Mouse (Mus musculus): ENCODE data around the gene Daam2. TPM values are rescaled to one million over a fixed set of nuclear protein-coding genes. Genes with fewer than 3 reads are reported as not detected.

Daam2 gene
- total and polyA plus RNA-seq, 3 experiments: 0.04 to 0.41 TPM; not detected in 1

DNA sequence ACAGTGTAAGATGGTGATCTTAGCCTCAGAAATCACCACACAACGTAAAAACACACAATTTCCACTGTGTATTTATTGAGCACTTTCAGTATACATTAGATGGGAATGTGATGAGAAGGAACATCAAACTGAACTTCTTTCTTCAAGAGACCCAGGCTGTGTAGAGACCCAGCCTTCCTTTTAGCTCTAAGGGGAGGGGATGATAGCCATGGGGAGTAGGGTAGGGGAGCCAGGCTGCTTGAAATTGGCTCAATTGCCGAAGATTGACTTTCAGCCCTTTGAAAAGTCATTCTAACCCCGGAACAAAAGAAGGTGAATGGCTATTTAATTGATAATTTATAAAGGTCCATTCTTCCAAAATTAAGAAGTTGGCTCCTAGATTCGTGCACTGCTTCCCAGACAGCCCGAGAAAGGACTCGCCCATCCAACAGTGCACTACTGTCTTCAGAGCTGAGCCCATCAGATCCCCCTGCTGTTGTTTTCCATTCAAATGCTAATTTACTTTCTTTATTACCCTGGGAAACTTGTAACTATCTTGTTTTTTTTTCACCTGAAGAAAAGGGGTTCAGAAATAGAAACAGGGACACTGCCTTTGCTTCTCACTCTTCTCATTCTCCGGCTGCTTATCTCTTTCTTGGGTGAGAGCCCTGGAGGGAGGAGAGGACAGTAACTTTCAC is 43.3 kb upstream of the Daam2 start:
- H3K9me3 ChIP-seq (replicated peaks; ENCODE audit: low read length): peaks cover 10% of the 10 kb centered on the region
- H3K79me2 ChIP-seq (replicated peaks; ENCODE audit: control insufficient read depth, extremely low read depth, insufficient read depth, poor library complexity, severe bottlenecking): no peaks in the 10 kb centered on the region
- H3K4me1 ChIP-seq (ENCODE audit: control insufficient read depth in 1 of 2, insufficient read depth in 2 of 2): no peaks in the 10 kb centered on the region
- no peak for DNase-seq (ENCODE audit: extremely low read depth)
- no peak overlapping the region for H3K9ac ChIP-seq (ENCODE audit: insufficient read depth, low read depth)
- no peak overlapping the region for H3K27ac ChIP-seq (ENCODE audit: insufficient read depth, low read depth)
- in situ Hi-C loops (cut with MboI; ENCODE audit: low pct_ligation_motif_present, low pct_unique_long_range_greater_than_20kb, low sequenced_read_pairs): no loop called here
- no peak overlapping the region for H3K4me2 ChIP-seq (ENCODE audit: insufficient read depth, low read depth, poor library complexity, severe bottlenecking)
- no peak overlapping the region for H3K4me3 ChIP-seq (replicated peaks in 1 of 3; ENCODE audit: low read depth in 2 of 3, low read length in 2 of 3, poor library complexity in 1 of 3)
- H3K27me3 ChIP-seq (replicated peaks): peaks cover 47% of the 10 kb centered on the region
- dilution Hi-C loops (cut with MboI; ENCODE audit: extremely low pct_ligation_motif_present, extremely low pct_unique_long_range_greater_than_20kb, low sequenced_read_pairs): no loop called here
- no peak for TF ChIP-seq ETS1 (conservative IDR thresholded peaks at IDR 0.05; ENCODE audit: low read depth, low read length)
- no peak for TF ChIP-seq TCF12 (IDR thresholded peaks at IDR 0.05; ENCODE audit: low read depth, low read length)
- no peak for TF ChIP-seq NELFE (IDR thresholded peaks at IDR 0.05; ENCODE audit: low read depth, low read length)
- no peak for TF ChIP-seq MAFK (IDR thresholded peaks at IDR 0.05; ENCODE audit: insufficient replicate concordance, low read length)
- no peak for TF ChIP-seq ZMIZ1 (IDR thresholded peaks at IDR 0.05; ENCODE audit: low read depth, low read length)
- no peak for TF ChIP-seq SIN3A (IDR thresholded peaks at IDR 0.05; ENCODE audit: low read length)
- no peaks in the 10 kb centered on the region for H3K36me3 ChIP-seq (replicated peaks in 1 of 2; ENCODE audit: control insufficient read depth in 1 of 2, insufficient read depth in 1 of 2, low read length in 1 of 2)

DNA sequence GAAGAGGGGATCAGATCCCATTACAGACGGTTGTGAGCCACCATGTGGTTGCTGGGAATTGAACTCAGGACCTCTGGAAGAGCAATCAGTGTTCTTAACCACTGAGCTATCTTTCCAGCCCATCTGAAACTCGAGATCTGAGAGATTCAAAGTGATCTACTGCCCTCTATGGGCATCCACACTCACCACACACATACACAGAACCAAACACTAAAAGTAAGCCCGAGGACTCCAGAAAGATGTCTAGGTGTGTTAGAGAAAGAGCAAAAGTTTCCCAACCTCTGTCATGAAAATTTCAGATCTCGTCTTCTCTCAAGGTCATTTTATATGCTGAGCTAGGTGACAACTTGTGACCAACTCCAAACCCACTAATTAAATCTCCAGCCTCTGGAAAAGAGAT is 41.3 kb upstream of the Daam2 start:
- DNase-seq (ENCODE audit: extremely low read depth): no peak
- Histone ChIP-seq H3K27ac (ENCODE audit: insufficient read depth, low read depth) (no peak overlapping the region), H3K9me3 (replicated peaks; ENCODE audit: low read length) (peaks cover 10% of the 10 kb centered on the region), H3K9ac (ENCODE audit: insufficient read depth, low read depth) (no peak overlapping the region), H3K4me1 (ENCODE audit: control insufficient read depth in 1 of 2, insufficient read depth in 2 of 2) (no peaks in the 10 kb centered on the region), H3K79me2 (replicated peaks; ENCODE audit: control insufficient read depth, extremely low read depth, insufficient read depth, poor library complexity, severe bottlenecking) (no peaks in the 10 kb centered on the region), H3K27me3 (replicated peaks) (peaks cover 42% of the 10 kb centered on the region), H3K36me3 (replicated peaks in 1 of 2; ENCODE audit: control insufficient read depth in 1 of 2, insufficient read depth in 1 of 2, low read length in 1 of 2) (no peaks in the 10 kb centered on the region), H3K4me2 (ENCODE audit: insufficient read depth, low read depth, poor library complexity, severe bottlenecking) (no peak overlapping the region), H3K4me3 (replicated peaks in 1 of 3; ENCODE audit: low read depth in 2 of 3, low read length in 2 of 3, poor library complexity in 1 of 3) (no peak overlapping the region)
- in situ Hi-C loops (cut with MboI; ENCODE audit: low pct_ligation_motif_present, low pct_unique_long_range_greater_than_20kb, low sequenced_read_pairs) (no loop called here), dilution Hi-C loops (cut with MboI; ENCODE audit: extremely low pct_ligation_motif_present, extremely low pct_unique_long_range_greater_than_20kb, low sequenced_read_pairs) (no loop called here)
- TF ChIP-seq CTCF (conservative IDR thresholded peaks at IDR 0.05 in 1 of 2, IDR thresholded peaks at IDR 0.05 in 1 of 2; ENCODE audit: low read depth in 2 of 2, low read length in 2 of 2) (0 out of 4 replicates have a peak, but pooled peaks of 1 of the 2 experiments have one; percentile 4), E2F4 (IDR thresholded peaks at IDR 0.05; ENCODE audit: insufficient replicate concordance, low read depth, low read length) (no peak)

DNA sequence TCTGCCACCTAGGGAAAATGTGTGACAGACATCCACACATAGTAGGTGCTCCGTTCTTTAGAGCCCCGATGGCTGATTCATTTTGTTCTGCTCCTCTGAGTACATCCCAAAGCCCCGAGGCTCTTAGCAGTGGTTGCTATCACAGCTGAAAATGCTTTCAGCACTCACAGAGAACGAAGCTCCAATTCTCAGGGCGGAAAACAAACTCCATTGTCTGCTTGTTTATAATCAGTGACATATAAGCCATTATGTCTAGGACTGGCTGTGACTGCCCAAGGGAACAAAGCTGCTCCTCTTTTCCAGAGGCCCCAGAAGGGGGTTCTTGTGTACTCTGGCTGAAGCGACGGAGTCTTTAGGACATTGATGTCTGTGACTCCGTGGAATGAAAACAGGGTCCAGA is 25.9 kb upstream of the Daam2 start:
- no peak overlapping the region for H3K4me2 ChIP-seq (ENCODE audit: insufficient read depth, low read depth, poor library complexity, severe bottlenecking)
- DNase-seq (ENCODE audit: extremely low read depth): no peak

More for the DNA sequence above, 25.9 kb upstream of the Daam2 start:
- no peak overlapping the region for H3K4me3 ChIP-seq (replicated peaks in 1 of 3; ENCODE audit: low read depth in 2 of 3, low read length in 2 of 3, poor library complexity in 1 of 3)
- H3K36me3 ChIP-seq (replicated peaks in 1 of 2; ENCODE audit: control insufficient read depth in 1 of 2, insufficient read depth in 1 of 2, low read length in 1 of 2): no peaks in the 10 kb centered on the region
- no peaks in the 10 kb centered on the region for H3K4me1 ChIP-seq (ENCODE audit: control insufficient read depth in 1 of 2, insufficient read depth in 2 of 2)
- no peak overlapping the region for H3K9ac ChIP-seq (ENCODE audit: insufficient read depth, low read depth)
- in situ Hi-C loops (cut with MboI; ENCODE audit: low pct_ligation_motif_present, low pct_unique_long_range_greater_than_20kb, low sequenced_read_pairs) (no loop called here), dilution Hi-C loops (cut with MboI; ENCODE audit: extremely low pct_ligation_motif_present, extremely low pct_unique_long_range_greater_than_20kb, low sequenced_read_pairs) (no loop called here)
- H3K79me2 ChIP-seq (replicated peaks; ENCODE audit: control insufficient read depth, extremely low read depth, insufficient read depth, poor library complexity, severe bottlenecking): no peaks in the 10 kb centered on the region
- H3K27ac ChIP-seq (ENCODE audit: insufficient read depth, low read depth): no peak overlapping the region
- peaks cover 65% of the 10 kb centered on the region for H3K27me3 ChIP-seq (replicated peaks)
- H3K9me3 ChIP-seq (replicated peaks; ENCODE audit: low read length): no peaks in the 10 kb centered on the region
- no peak for TF ChIP-seq UBTF (IDR thresholded peaks at IDR 0.05; ENCODE audit: low read depth, low read length)
- TF ChIP-seq ZNF384 (IDR thresholded peaks at IDR 0.05; ENCODE audit: low read depth, low read length): no peak
- no peak for TF ChIP-seq MAFK (IDR thresholded peaks at IDR 0.05; ENCODE audit: insufficient replicate concordance, low read length)
- no peak for TF ChIP-seq TBP (conservative IDR thresholded peaks at IDR 0.05; ENCODE audit: low read depth, low read length)
- no peak for TF ChIP-seq ELF1 (IDR thresholded peaks at IDR 0.05; ENCODE audit: low read depth, low read length)
- no peak for TF ChIP-seq CHD1 (IDR thresholded peaks at IDR 0.05; ENCODE audit: low read depth, low read length)
- no peak for TF ChIP-seq POLR2AphosphoS2 (IDR thresholded peaks at IDR 0.05; ENCODE audit: low read depth, low read length)
- no peak for TF ChIP-seq CTCF (conservative IDR thresholded peaks at IDR 0.05 in 1 of 2, IDR thresholded peaks at IDR 0.05 in 1 of 2; ENCODE audit: low read depth in 2 of 2, low read length in 2 of 2)
- no peak for TF ChIP-seq EP300 (IDR thresholded peaks at IDR 0.05; ENCODE audit: low read length)
